Mouse (Mus musculus): ENCODE results near the gene Lbhd2.

Lbhd2 gene

GRCm38 (mm10) chr12:111430868-111431817 lies 24.5 kb downstream of the Lbhd2 start:
- DNase-seq (ENCODE audit: low spot score in 2 of 2): no peak

GRCm38 (mm10) chr12:111432097-111432496 lies 25.5 kb downstream of the Lbhd2 start:
- no peak for DNase-seq (ENCODE audit: low spot score in 2 of 2)

GRCm38 (mm10) chr12:111432751-111433331 lies 26.2 kb downstream of the Lbhd2 start:
- no peak for DNase-seq (ENCODE audit: low spot score in 2 of 2)

GRCm38 (mm10) chr12:111434164-111434744 lies 27.6 kb downstream of the Lbhd2 start:
- no peak for DNase-seq (ENCODE audit: low spot score in 2 of 2)

GRCm38 (mm10) chr12:111434745-111435327 lies 28.2 kb downstream of the Lbhd2 start:
- peak; percentile 32 to 62 for DNase-seq (ENCODE audit: low spot score in 2 of 2)

- no peak for DNase-seq (ENCODE audit: low spot score in 2 of 2)
Observed at GRCm38 (mm10) chr12:111436170-111436569, 29.6 kb downstream of the Lbhd2 start.

GRCm38 (mm10) chr12:111436640-111437039 lies 30.0 kb downstream of the Lbhd2 start:
- no peak for DNase-seq (ENCODE audit: low spot score in 2 of 2)

GRCm38 (mm10) chr12:111437222-111437900 lies 30.8 kb downstream of the Lbhd2 start:
- DNase-seq (ENCODE audit: low spot score in 2 of 2): no peak

GRCm38 (mm10) chr12:111438850-111439249 lies 32.2 kb downstream of the Lbhd2 start:
- DNase-seq (ENCODE audit: low spot score in 2 of 2): no peak

GRCm38 (mm10) chr12:111440701-111441373 lies 34.2 kb downstream of the Lbhd2 start:
- no peak for DNase-seq (ENCODE audit: low spot score in 2 of 2)

GRCm38 (mm10) chr12:111441523-111441922 lies 34.9 kb downstream of the Lbhd2 start:
- DNase-seq (ENCODE audit: low spot score in 2 of 2): no peak

- peak; percentile 76 to 86 for DNase-seq (ENCODE audit: low spot score in 2 of 2)
Observed at GRCm38 (mm10) chr12:111442309-111443010, 35.9 kb downstream of the Lbhd2 start, which contains the start of gene Tnfaip2. TSS of gene Tnfaip2 (plus strand) at chr12:111442469.

GRCm38 (mm10) chr12:111443011-111443870 lies 36.6 kb downstream of the Lbhd2 start:
- DNase-seq (ENCODE audit: low spot score in 2 of 2): peak; percentile 72 to 84

GRCm38 (mm10) chr12:111443921-111444831 lies 37.6 kb downstream of the Lbhd2 start:
- no peak for DNase-seq (ENCODE audit: low spot score in 2 of 2)

GRCm38 (mm10) chr12:111445161-111445889 lies 38.7 kb downstream of the Lbhd2 start:
- DNase-seq (ENCODE audit: low spot score in 2 of 2): no peak

- no peak for DNase-seq (ENCODE audit: low spot score in 2 of 2)
Observed at GRCm38 (mm10) chr12:111445890-111446613, 39.4 kb downstream of the Lbhd2 start.

GRCm38 (mm10) chr12:111446745-111447144 lies 40.1 kb downstream of the Lbhd2 start:
- DNase-seq (ENCODE audit: low spot score in 2 of 2): no peak

All from spleen, postnatal 36 days (tissue).